Mouse (Mus musculus) forebrain, embryonic 15.5 days (tissue): ENCODE measurements around the gene Ssbp2. TPM values are rescaled to one million over a fixed set of nuclear protein-coding genes. Genes with fewer than 3 reads are reported as not detected.

Source experiments
- ATAC-seq: fragments of 200-750 bp; cut with Nextera tagmentation; replicated peaks from 2 replicates; pipeline ENCODE4 v1.8.0; 2017; ENCODE audit warnings: mild to moderate bottlenecking, moderate TSS enrichment, moderate library complexity
- H3K27ac ChIP-seq: fragments of 300-500 bp; sonication (generic); replicated peaks from 2 replicates; pipeline ENCODE4 v1.5.1; 2015; ENCODE audit warnings: mild to moderate bottlenecking, inconsistent platforms
- H3K27me3 ChIP-seq: fragments of 300-500 bp; sonication (generic); 2 replicates; pipeline ENCODE4 v1.6.1; 2015; ENCODE audit warnings: inconsistent platforms
- H3K36me3 ChIP-seq: fragments of 300-500 bp; sonication (generic); 2 replicates; pipeline ENCODE4 v1.6.1; 2015; ENCODE audit warnings: mild to moderate bottlenecking, inconsistent platforms
- H3K4me1 ChIP-seq: fragments of 300-500 bp; sonication (generic); 2 replicates; pipeline ENCODE4 v1.6.1; 2015; ENCODE audit warnings: inconsistent platforms
- H3K4me2 ChIP-seq: fragments of 300-500 bp; sonication (generic); replicated peaks from 2 replicates; pipeline ENCODE4 v1.6.1; 2015; ENCODE audit warnings: mild to moderate bottlenecking, inconsistent platforms
- H3K4me3 ChIP-seq: fragments of 300-500 bp; sonication (generic); 2 replicates; pipeline ENCODE4 v1.5.1; 2015; ENCODE audit warnings: mild to moderate bottlenecking, inconsistent platforms
- H3K9ac ChIP-seq: fragments of 300-500 bp; sonication (generic); replicated peaks from 2 replicates; pipeline ENCODE4 v1.6.1; 2015; ENCODE audit warnings: mild to moderate bottlenecking, inconsistent platforms
- H3K9me3 ChIP-seq: fragments of 300-500 bp; sonication (generic); 2 replicates; pipeline ENCODE4 v1.6.1; 2016; ENCODE audit warnings: inconsistent platforms
- WGBS: fragments of 180-500 bp; shearing (Covaris S2); methylation state at CpG from one replicate; pipeline ENCODE4 v1.1.7; 2015; ENCODE audit warnings: mixed read lengths; 5-methylcytosine and 5-hydroxymethylcytosine counted together
- polyA plus RNA-seq: library from polyadenylated mRNA; unstranded; fragments of >200 nt; fragmentation: Nextera tagmentation; extraction: Ambion mirVana; gene quantifications from 2 replicates; pipeline ENCODE4 v1.2.1, GENCODE M21; 2015

Ssbp2 gene
- polyA plus RNA-seq, 1 experiment from 2014 or later = 308 TPM

- no peak for ATAC-seq
- H3K4me3 ChIP-seq = peak overlapping the region; percentile 97
- no peaks in the 10 kb centered on the region for H3K36me3 ChIP-seq
- H3K4me2 ChIP-seq = peak overlapping the region; percentile 91
- peaks cover 34% of the 10 kb centered on the region for H3K4me1 ChIP-seq
- H3K9me3 ChIP-seq = no peaks in the 10 kb centered on the region
- H3K27me3 ChIP-seq = no peaks in the 10 kb centered on the region
- H3K9ac ChIP-seq = no peak overlapping the region
- WGBS = 10% methylated on average over 9 of the region's 9 CpGs
- no peak overlapping the region for H3K27ac ChIP-seq
Measured at GRCm38 (mm10) chr13:91462893-91463481, 2.9 kb downstream of the Ssbp2 start.

GRCm38 (mm10) chr13:91465002-91465715 lies 5.1 kb downstream of the Ssbp2 start:
- WGBS = 85% methylated on average over 8 of the region's 8 CpGs
- no peak overlapping the region for H3K4me3 ChIP-seq
- no peak for ATAC-seq
- H3K9me3 ChIP-seq = no peaks in the 10 kb centered on the region
- H3K9ac ChIP-seq = no peak overlapping the region
- no peaks in the 10 kb centered on the region for H3K36me3 ChIP-seq
- H3K27me3 ChIP-seq = no peaks in the 10 kb centered on the region
- H3K4me1 ChIP-seq = peaks cover 24% of the 10 kb centered on the region
- H3K4me2 ChIP-seq = no peak overlapping the region
- no peak overlapping the region for H3K27ac ChIP-seq

GRCm38 (mm10) chr13:91471566-91471965 lies 11.5 kb downstream of the Ssbp2 start:
- Histone ChIP-seq H3K4me1 (peaks cover 16% of the 10 kb centered on the region), H3K4me2 (no peak overlapping the region), H3K36me3 (no peaks in the 10 kb centered on the region), H3K9ac (no peak overlapping the region), H3K27me3 (no peaks in the 10 kb centered on the region), H3K27ac (no peak overlapping the region), H3K4me3 (no peak overlapping the region), H3K9me3 (no peaks in the 10 kb centered on the region)
- ATAC-seq = no peak
- 38% methylated on average over 2 of the region's 2 CpGs for WGBS

- H3K4me1 ChIP-seq = peaks cover 16% of the 10 kb centered on the region
- WGBS = 90% methylated on average over 2 of the region's 2 CpGs
- H3K9me3 ChIP-seq = no peaks in the 10 kb centered on the region
- no peak overlapping the region for H3K9ac ChIP-seq
- H3K27me3 ChIP-seq = no peaks in the 10 kb centered on the region
- no peak overlapping the region for H3K4me2 ChIP-seq
- no peaks in the 10 kb centered on the region for H3K36me3 ChIP-seq
- no peak overlapping the region for H3K27ac ChIP-seq
- ATAC-seq = no peak
- H3K4me3 ChIP-seq = no peak overlapping the region
Measured at GRCm38 (mm10) chr13:91471980-91472379, 11.9 kb downstream of the Ssbp2 start.

GRCm38 (mm10) chr13:91473527-91473926 lies 13.4 kb downstream of the Ssbp2 start:
- Histone ChIP-seq H3K4me3 (no peak overlapping the region), H3K36me3 (no peaks in the 10 kb centered on the region), H3K4me2 (no peak overlapping the region), H3K9ac (no peak overlapping the region), H3K27ac (no peak overlapping the region), H3K9me3 (no peaks in the 10 kb centered on the region), H3K4me1 (peaks cover 26% of the 10 kb centered on the region), H3K27me3 (no peaks in the 10 kb centered on the region)
- no peak for ATAC-seq
- WGBS = 65% methylated on average over 6 of the region's 6 CpGs

- ATAC-seq = no peak
- Histone ChIP-seq H3K4me1 (peaks cover 27% of the 10 kb centered on the region), H3K4me2 (no peak overlapping the region), H3K36me3 (no peaks in the 10 kb centered on the region), H3K4me3 (no peak overlapping the region), H3K27ac (no peak overlapping the region), H3K9me3 (no peaks in the 10 kb centered on the region), H3K27me3 (no peaks in the 10 kb centered on the region), H3K9ac (no peak overlapping the region)
- 39% methylated on average over 1 of the region's 1 CpGs for WGBS
Measured at GRCm38 (mm10) chr13:91474027-91474426, 13.9 kb downstream of the Ssbp2 start.

- no peak for ATAC-seq
- Histone ChIP-seq H3K4me1 (peaks cover 28% of the 10 kb centered on the region), H3K27ac (no peak overlapping the region), H3K4me3 (no peak overlapping the region), H3K9me3 (no peaks in the 10 kb centered on the region), H3K27me3 (no peaks in the 10 kb centered on the region), H3K4me2 (no peak overlapping the region), H3K36me3 (no peaks in the 10 kb centered on the region), H3K9ac (no peak overlapping the region)
Measured at GRCm38 (mm10) chr13:91475888-91476287, 15.8 kb downstream of the Ssbp2 start.

GRCm38 (mm10) chr13:91476596-91477100 lies 16.6 kb downstream of the Ssbp2 start:
- ATAC-seq = no peak
- Histone ChIP-seq H3K27me3 (no peaks in the 10 kb centered on the region), H3K4me1 (peaks cover 21% of the 10 kb centered on the region), H3K36me3 (no peaks in the 10 kb centered on the region), H3K27ac (no peak overlapping the region), H3K9ac (no peak overlapping the region), H3K9me3 (no peaks in the 10 kb centered on the region), H3K4me3 (no peak overlapping the region), H3K4me2 (no peak overlapping the region)
- WGBS = 95% methylated on average over 1 of the region's 1 CpGs

- H3K9ac ChIP-seq = no peak overlapping the region
- ATAC-seq = peak; percentile 78
- H3K27ac ChIP-seq = 0 out of 2 replicates have a peak overlapping the region, but pooled peaks have one; percentile 2
- 14% methylated on average over 2 of the region's 4 CpGs for WGBS
- peaks cover 22% of the 10 kb centered on the region for H3K4me1 ChIP-seq
- no peak overlapping the region for H3K4me2 ChIP-seq
- H3K4me3 ChIP-seq = no peak overlapping the region
- no peaks in the 10 kb centered on the region for H3K9me3 ChIP-seq
- no peaks in the 10 kb centered on the region for H3K36me3 ChIP-seq
- no peaks in the 10 kb centered on the region for H3K27me3 ChIP-seq
Measured at GRCm38 (mm10) chr13:91478011-91478410, 17.9 kb downstream of the Ssbp2 start.

- 71% methylated on average over 1 of the region's 1 CpGs for WGBS
- Histone ChIP-seq H3K36me3 (no peaks in the 10 kb centered on the region), H3K27me3 (no peaks in the 10 kb centered on the region), H3K9ac (no peak overlapping the region), H3K9me3 (no peaks in the 10 kb centered on the region), H3K4me1 (peaks cover 10% of the 10 kb centered on the region; the same call in 1 of the 2 replicates), H3K4me2 (no peak overlapping the region), H3K4me3 (no peak overlapping the region), H3K27ac (no peak overlapping the region)
- no peak for ATAC-seq
Measured at GRCm38 (mm10) chr13:91484303-91484702, 24.2 kb downstream of the Ssbp2 start.

- no peak overlapping the region for H3K4me2 ChIP-seq
- no peaks in the 10 kb centered on the region for H3K27me3 ChIP-seq
- no peak for ATAC-seq
- no peak overlapping the region for H3K27ac ChIP-seq
- no peak overlapping the region for H3K4me3 ChIP-seq
- no peaks in the 10 kb centered on the region for H3K9me3 ChIP-seq
- no peak overlapping the region for H3K9ac ChIP-seq
- WGBS = 81% methylated on average over 4 of the region's 4 CpGs
- H3K36me3 ChIP-seq = no peaks in the 10 kb centered on the region
- no peaks in the 10 kb centered on the region; the same call in 1 of the 2 replicates for H3K4me1 ChIP-seq
Measured at GRCm38 (mm10) chr13:91492133-91492532, 32.0 kb downstream of the Ssbp2 start.

GRCm38 (mm10) chr13:91497055-91497454 lies 37.0 kb downstream of the Ssbp2 start:
- Histone ChIP-seq H3K27me3 (no peaks in the 10 kb centered on the region), H3K9me3 (no peaks in the 10 kb centered on the region), H3K9ac (no peak overlapping the region), H3K4me2 (no peak overlapping the region), H3K27ac (no peak overlapping the region), H3K4me3 (no peak overlapping the region), H3K36me3 (no peaks in the 10 kb centered on the region), H3K4me1 (no peaks in the 10 kb centered on the region)
- no peak for ATAC-seq
- WGBS = 83% methylated on average over 3 of the region's 3 CpGs
